ENCODE assay signal across 21 mouse cellular contexts in the genomic region with DNA sequence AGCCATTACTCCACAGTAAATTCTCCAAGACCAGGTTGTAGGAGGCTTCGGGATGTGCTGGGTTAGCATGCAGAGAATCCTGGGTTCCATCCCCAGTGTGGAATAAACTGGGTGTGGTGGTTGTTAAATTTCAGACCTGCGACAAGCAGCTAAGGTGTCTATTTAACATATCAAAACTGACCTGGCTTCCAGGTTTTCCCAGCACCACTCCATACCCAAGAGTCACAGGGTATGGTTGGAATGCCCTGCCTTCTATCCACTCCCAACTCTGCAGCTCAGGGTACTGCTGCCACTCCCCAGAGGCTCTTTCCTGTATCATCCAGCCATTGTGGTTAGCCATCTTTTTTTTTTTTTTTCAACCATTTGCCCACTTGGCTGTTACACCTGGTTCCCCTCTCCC. TPM values are rescaled to one million over a fixed set of nuclear protein-coding genes. Genes with fewer than 3 reads are reported as not detected.
"Had no signal": no experiment of that assay in that cellular context is flagged by ENCODE, and none has a peak within 500 bp of the region (broad histone marks: within the 10 kb centered on the region; RNA-seq: fewer than 3 reads in every experiment).

No protein-coding gene starts in this region.

- H3K4me3 ChIP-seq: liver, embryonic 15.5 days; lung, embryonic 15.5 days; megakaryocyte, embryonic 14.5 days; midbrain, embryonic 13.5 days; midbrain, embryonic 15.5 days; neural tube, embryonic 12.5 days; stomach, embryonic 15.5 days had no signal

- H3K4me1 ChIP-seq: liver, embryonic 15.5 days; lung, embryonic 15.5 days; megakaryocyte, embryonic 14.5 days; midbrain, embryonic 13.5 days; midbrain, embryonic 15.5 days; neural tube, embryonic 12.5 days; stomach, embryonic 15.5 days had no signal

- H3K9me3 ChIP-seq: liver, embryonic 15.5 days; lung, embryonic 15.5 days; megakaryocyte, embryonic 14.5 days; midbrain, embryonic 13.5 days; midbrain, embryonic 15.5 days; neural tube, embryonic 12.5 days; stomach, embryonic 15.5 days had no signal

- H3K27ac ChIP-seq: liver, embryonic 15.5 days; lung, embryonic 15.5 days; macrophage; midbrain, embryonic 13.5 days; midbrain, embryonic 15.5 days; neural tube, embryonic 12.5 days; stomach, embryonic 15.5 days; stomach, postnatal 0 days had no signal

- H3K27me3 ChIP-seq: liver, embryonic 15.5 days; lung, embryonic 15.5 days; midbrain, embryonic 15.5 days; stomach, embryonic 15.5 days had no signal

- H3K36me3 ChIP-seq: liver, embryonic 15.5 days; lung, embryonic 15.5 days; midbrain, embryonic 13.5 days; midbrain, embryonic 15.5 days; neural tube, embryonic 12.5 days; stomach, embryonic 15.5 days had no signal

- H3K9ac ChIP-seq: liver, embryonic 15.5 days; liver, postnatal 0 days; lung, embryonic 15.5 days; midbrain, embryonic 13.5 days; midbrain, embryonic 15.5 days; neural tube, embryonic 12.5 days; stomach, embryonic 15.5 days had no signal

- DNase-seq: liver, postnatal 0 days; lung, adult 2 months; lung, postnatal 14 days; lung, postnatal 36 days; right cerebral cortex, postnatal 14 days; thymus, adult 2 months; thymus, postnatal 25 days; thymus, postnatal 4 days had no signal

RNA-seq across cellular contexts. Expression of gene Tfap2c, which starts 19.1 kb away (rescaled TPM):
- total RNA-seq: megakaryocyte progenitor cell, adult 5-6 weeks; midbrain, postnatal 0 days; monocyte, adult 5-6 weeks; neutrophil, adult 5-6 weeks had no signal
